Mouse (Mus musculus) adrenal gland, postnatal 36 days (tissue): Measurements from ENCODE around the gene Arvcf. TPM values are rescaled to one million over a fixed set of nuclear protein-coding genes. Genes with fewer than 3 reads are reported as not detected.
A peak's percentile ranks its signal among the peaks of the same experiment; 100 is the strongest.

ENCODE experiments used
- DNase-seq, 2 experiments: peaks; one replicate each; pipeline ENCODE4 v3.0.0; 2021; ENCODE audit warnings: mixed read lengths in 1 of 2
- total RNA-seq, 2 experiments: library from RNA; stranded (reverse); gene quantifications; 2 replicates each; pipeline ENCODE4 v1.2.3; 2021

Gene Arvcf
- total RNA-seq, 2 experiments from 2014 or later: 36.4 to 41.2 TPM

- DNase-seq: no peak
These were observed 40.8 kb downstream of the Arvcf start for GRCm38 (mm10) chr16:18388583-18389435.

GRCm38 (mm10) chr16:18390399-18390798 lies 42.4 kb downstream of the Arvcf start:
- no peak for DNase-seq

- no peak for DNase-seq
These were observed 43.1 kb downstream of the Arvcf start for GRCm38 (mm10) chr16:18391127-18391526.

GRCm38 (mm10) chr16:18391728-18392127 lies 43.7 kb downstream of the Arvcf start:
- DNase-seq: no peak

- DNase-seq: peak; percentile 96
These were observed 44.8 kb downstream of the Arvcf start for GRCm38 (mm10) chr16:18392469-18393426.

GRCm38 (mm10) chr16:18393595-18393994 lies 45.6 kb downstream of the Arvcf start:
- DNase-seq: no peak

GRCm38 (mm10) chr16:18394056-18394455 lies 46.1 kb downstream of the Arvcf start:
- DNase-seq: no peak

GRCm38 (mm10) chr16:18394777-18395619 lies 47.0 kb downstream of the Arvcf start:
- DNase-seq: no peak

GRCm38 (mm10) chr16:18395620-18396036 lies 47.6 kb downstream of the Arvcf start:
- peak; percentile 84 to 91 for DNase-seq

- peak; percentile 74 to 77 for DNase-seq
These were observed 48.2 kb downstream of the Arvcf start for GRCm38 (mm10) chr16:18396201-18396600.

GRCm38 (mm10) chr16:18396791-18397621 lies 49.0 kb downstream of the Arvcf start:
- no peak for DNase-seq

- no peak for DNase-seq
These were observed 52.0 kb downstream of the Arvcf start for GRCm38 (mm10) chr16:18400028-18400427.

GRCm38 (mm10) chr16:18400472-18401216 lies 52.7 kb downstream of the Arvcf start:
- peak in 1 of 2 experiments; percentile 57 for DNase-seq

- DNase-seq: no peak
These were observed 55.3 kb downstream of the Arvcf start for GRCm38 (mm10) chr16:18403285-18403684.

GRCm38 (mm10) chr16:18405091-18405854 lies 57.3 kb downstream of the Arvcf start:
- DNase-seq: no peak

- no peak for DNase-seq
These were observed 57.9 kb downstream of the Arvcf start for GRCm38 (mm10) chr16:18405876-18406275.

GRCm38 (mm10) chr16:18406293-18406692 lies 58.3 kb downstream of the Arvcf start:
- DNase-seq: peak; percentile 74 to 83

- no peak for DNase-seq
These were observed 59.9 kb downstream of the Arvcf start for GRCm38 (mm10) chr16:18407912-18408311.

GRCm38 (mm10) chr16:18409776-18410175 lies 61.8 kb downstream of the Arvcf start:
- no peak for DNase-seq
